Mouse (Mus musculus) lung, embryonic 16.5 days (tissue): Measurements from ENCODE around the gene Smcr8. TPM values are rescaled to one million over a fixed set of nuclear protein-coding genes. Genes with fewer than 3 reads are reported as not detected.

Experiments
- ATAC-seq: fragments of 200-750 bp; cut with Nextera tagmentation; 2 replicates; pipeline ENCODE4 v1.8.0; 2017; ENCODE audit warnings: low read depth, mild to moderate bottlenecking, moderate library complexity
- H3K27ac ChIP-seq: fragments of 300-500 bp; sonication (generic); 2 replicates; pipeline ENCODE4 v1.5.1; 2014; ENCODE audit warnings: mild to moderate bottlenecking, control low read depth, low read length
- H3K27me3 ChIP-seq: fragments of 300-500 bp; sonication (generic); 2 replicates; pipeline ENCODE4 v1.6.1; 2014; ENCODE audit warnings: low read depth, low read length, mixed read lengths; ENCODE audit not compliant: control insufficient read depth, insufficient read depth
- H3K36me3 ChIP-seq: fragments of 300-500 bp; sonication (generic); 2 replicates; pipeline ENCODE4 v1.6.1; 2014; ENCODE audit warnings: low read length; ENCODE audit not compliant: control insufficient read depth, insufficient read depth
- H3K4me1 ChIP-seq: fragments of 300-500 bp; sonication (generic); replicated peaks from 2 replicates; pipeline ENCODE4 v1.6.1; 2014; ENCODE audit warnings: low read length, mixed read lengths; ENCODE audit not compliant: control insufficient read depth, insufficient read depth
- H3K4me2 ChIP-seq: fragments of 300-500 bp; sonication (generic); 2 replicates; pipeline ENCODE4 v1.6.1; 2014; ENCODE audit warnings: low read depth, low read length, control low read depth
- H3K4me3 ChIP-seq: fragments of 300-500 bp; sonication (generic); 2 replicates; pipeline ENCODE4 v1.5.1; 2014; ENCODE audit warnings: mild to moderate bottlenecking, low read length, control low read depth
- H3K9ac ChIP-seq: fragments of 300-500 bp; sonication (generic); 2 replicates; pipeline ENCODE4 v1.6.1; 2014; ENCODE audit warnings: low read length, control low read depth
- H3K9me3 ChIP-seq: fragments of 300-500 bp; sonication (generic); 2 replicates; pipeline ENCODE4 v1.6.1; 2016; ENCODE audit warnings: low read length; ENCODE audit not compliant: control insufficient read depth
- WGBS: fragments of 180-500 bp; shearing (Covaris S2); extraction: QIAGEN DNeasy Blood & Tissue Kit; methylation state at CpG from one replicate; pipeline ENCODE4 v1.1.7; 2014; 5-methylcytosine and 5-hydroxymethylcytosine counted together
- microRNA-seq: library from miRNA; unstranded; fragments of <30 nt; microRNA quantifications from one replicate; pipeline ENCODE4, GENCODE M21; 2016
- polyA plus RNA-seq: library from polyadenylated mRNA; unstranded; fragments of >200 nt; fragmentation: Nextera tagmentation; extraction: Ambion mirVana; gene quantifications from 2 replicates; pipeline ENCODE4 v1.2.1, GENCODE M21; 2015

Smcr8 gene
- polyA plus RNA-seq, 1 experiment from 2014 or later: 5.8 TPM

DNA sequence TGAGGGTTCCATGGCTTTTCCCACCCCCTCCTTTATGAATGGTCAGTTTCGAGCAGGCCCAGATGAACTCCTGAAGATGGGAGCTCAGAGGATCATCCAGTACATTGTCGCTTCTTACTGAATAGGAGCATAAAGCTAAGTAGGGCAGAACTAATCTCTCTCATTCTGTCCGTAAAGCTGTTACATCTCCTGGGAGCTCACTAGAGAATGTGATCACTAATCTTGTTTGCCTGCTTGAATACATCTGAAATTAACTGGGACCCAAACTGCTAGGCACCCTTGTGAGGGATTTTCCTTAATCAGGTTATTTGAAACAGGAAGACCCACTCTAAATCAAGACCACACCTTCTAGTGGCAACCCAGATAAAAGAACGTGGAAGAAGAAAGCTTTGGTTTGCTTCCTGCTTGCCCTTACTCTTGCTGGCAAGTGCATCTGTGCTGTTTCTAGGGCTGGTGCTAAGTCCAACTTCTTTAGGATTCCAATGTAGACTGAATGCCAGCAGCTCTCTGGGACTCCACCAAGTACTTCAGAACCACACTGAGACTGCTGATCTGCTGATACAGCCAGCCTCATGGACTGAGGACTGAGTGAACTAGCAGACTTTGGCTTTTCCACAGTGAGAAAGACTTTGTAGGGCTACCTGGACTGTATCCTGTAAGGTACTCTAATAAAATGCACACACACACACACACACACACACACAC, 50.1 kb downstream of the Smcr8 start:
- 70% methylated on average over 4 of the region's 4 CpGs for WGBS
- peaks cover 4% of the 10 kb centered on the region for H3K4me1 ChIP-seq
- H3K36me3 ChIP-seq: no peaks in the 10 kb centered on the region
- no peak overlapping the region for H3K4me2 ChIP-seq
- ATAC-seq: no peak
- H3K9ac ChIP-seq: no peak overlapping the region
- H3K27me3 ChIP-seq: no peaks in the 10 kb centered on the region
- H3K9me3 ChIP-seq: no peaks in the 10 kb centered on the region
- no peak overlapping the region for H3K4me3 ChIP-seq
- no peak overlapping the region for H3K27ac ChIP-seq

DNA sequence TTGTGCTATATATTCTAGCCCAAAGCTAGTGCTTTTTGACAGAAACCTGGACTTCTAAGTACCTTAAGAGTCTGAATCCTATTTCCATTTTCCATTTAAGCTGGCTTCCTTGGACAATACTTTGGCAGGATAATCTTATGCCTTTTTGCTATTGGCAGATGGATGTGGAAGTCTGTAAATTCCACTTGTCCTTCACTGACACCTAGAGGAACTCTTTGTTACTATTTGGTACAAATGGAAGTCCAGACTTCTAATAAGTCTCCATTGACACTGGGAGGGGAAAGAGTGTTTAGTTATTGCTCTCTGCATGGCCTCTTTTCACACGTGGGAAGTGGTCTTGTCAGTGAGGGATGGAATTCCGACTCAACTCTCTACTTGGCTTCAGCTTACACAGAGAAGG, 51.6 kb downstream of the Smcr8 start:
- no peaks in the 10 kb centered on the region for H3K36me3 ChIP-seq
- H3K9ac ChIP-seq: no peak overlapping the region
- 29% methylated on average over 2 of the region's 2 CpGs for WGBS
- no peaks in the 10 kb centered on the region for H3K9me3 ChIP-seq
- peaks cover 4% of the 10 kb centered on the region for H3K4me1 ChIP-seq
- no peak overlapping the region for H3K27ac ChIP-seq
- H3K4me3 ChIP-seq: no peak overlapping the region
- H3K4me2 ChIP-seq: no peak overlapping the region
- no peaks in the 10 kb centered on the region for H3K27me3 ChIP-seq
- ATAC-seq: no peak

DNA sequence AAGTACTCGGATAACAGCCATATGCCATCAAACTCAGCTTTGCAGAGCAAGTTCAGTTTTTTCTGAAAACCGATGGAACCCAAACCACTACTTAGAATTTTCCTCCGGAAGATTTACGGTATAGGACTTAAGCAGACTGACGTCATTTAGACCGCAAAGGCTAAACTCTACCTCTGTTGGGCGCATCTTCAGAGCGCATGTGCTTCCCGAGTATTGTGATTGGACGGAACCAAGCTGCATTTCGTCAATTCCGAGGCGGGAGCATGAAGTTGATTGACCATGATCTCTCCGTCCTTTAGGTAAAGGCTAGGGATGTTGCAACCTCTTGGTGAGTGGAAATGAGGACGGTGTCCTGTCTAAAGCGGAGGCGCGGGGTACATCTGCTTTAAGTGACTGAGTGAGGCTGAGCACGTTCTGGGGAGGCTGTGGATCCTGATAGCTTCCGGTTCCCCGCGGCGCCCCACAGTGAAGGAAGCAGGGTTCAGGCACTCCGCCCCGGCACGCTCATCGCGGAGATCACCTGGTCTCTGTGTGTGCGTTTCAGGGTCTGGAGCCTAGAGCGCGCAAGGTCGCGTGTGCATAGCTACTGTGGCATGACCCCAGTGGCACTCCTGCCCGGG, 53.2 kb downstream of the Smcr8 start, which contains the start of gene Dhrs7b:
Gene Dhrs7b (plus strand): TSS at position 199 of the 620 bp plus-strand sequence.
- Histone ChIP-seq H3K4me1 (peaks cover 4% of the 10 kb centered on the region), H3K36me3 (no peaks in the 10 kb centered on the region), H3K9ac (peak within 1 kb of the TSS; percentile 79), H3K27ac (peak within 1 kb of the TSS; percentile 80), H3K9me3 (no peaks in the 10 kb centered on the region), H3K27me3 (no peaks in the 10 kb centered on the region), H3K4me3 (peak within 1 kb of the TSS; percentile 87), H3K4me2 (peak within 1 kb of the TSS; percentile 85)
- WGBS: under 1% methylated on average over 34 of the region's 34 CpGs
- ATAC-seq: peak; percentile 97

DNA sequence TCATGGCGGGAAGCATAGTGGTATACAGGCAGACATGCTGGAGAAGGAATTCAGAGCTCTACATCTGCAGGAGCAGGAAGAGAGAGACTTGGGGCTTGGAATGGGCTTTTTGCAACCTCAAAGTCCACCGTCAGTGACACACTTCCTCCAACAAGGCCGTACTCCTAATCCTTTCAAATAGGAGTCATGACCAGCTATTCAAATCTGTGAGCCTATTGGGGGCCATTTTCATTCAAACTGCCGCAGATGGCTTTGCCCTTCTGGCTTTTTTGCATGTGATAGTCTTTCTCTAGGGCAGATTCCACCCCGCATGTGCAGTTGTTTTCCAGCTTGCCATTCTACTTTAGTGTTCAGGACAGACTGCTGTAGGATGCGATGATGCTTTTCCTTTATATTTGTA, 59.6 kb downstream of the Smcr8 start:
- no peak overlapping the region for H3K4me3 ChIP-seq
- no peaks in the 10 kb centered on the region for H3K27me3 ChIP-seq
- H3K4me1 ChIP-seq: no peaks in the 10 kb centered on the region
- 95% methylated on average over 6 of the region's 6 CpGs for WGBS
- no peak overlapping the region for H3K27ac ChIP-seq
- no peaks in the 10 kb centered on the region for H3K36me3 ChIP-seq
- H3K9ac ChIP-seq: no peak overlapping the region
- no peaks in the 10 kb centered on the region for H3K9me3 ChIP-seq
- H3K4me2 ChIP-seq: no peak overlapping the region
- no peak for ATAC-seq

Small RNA genes within 50 kb of the gene (microRNA-seq; reads per million reads assigned to microRNA genes)
- gene Mir5100: 0.99 reads per million

Other genes with a start within 250 kb of the Smcr8 start
- gene Alkbh5, start 241.1 kb upstream of the Smcr8 start, polyA plus RNA-seq: 28.4 and 33.0 TPM in 2 replicates
- 51.3 TPM in 2 replicates for gene Llgl1, start 77.8 kb upstream of the Smcr8 start, polyA plus RNA-seq
- 90.8 and 98.7 TPM in 2 replicates for gene Flii, start 50.3 kb upstream of the Smcr8 start, polyA plus RNA-seq
- 13.9 and 14.0 TPM in 2 replicates for gene Mief2, start 49.1 kb upstream of the Smcr8 start, polyA plus RNA-seq
- 13.9 and 17.3 TPM in 2 replicates for gene Top3a, start 159 bp upstream of the Smcr8 start, polyA plus RNA-seq
- gene Shmt1, start 34.2 kb downstream of the Smcr8 start, polyA plus RNA-seq: 46.8 and 47.1 TPM in 2 replicates
- gene Dhrs7b, start 53.1 kb downstream of the Smcr8 start, polyA plus RNA-seq: 38.7 and 42.0 TPM in 2 replicates
- 57.6 and 62.5 TPM in 2 replicates for gene Tmem11, start 101.7 kb downstream of the Smcr8 start, polyA plus RNA-seq
- gene Natd1, start 137.2 kb downstream of the Smcr8 start, polyA plus RNA-seq: 19.9 and 21.6 TPM in 2 replicates
- 110 and 114 TPM in 2 replicates for gene Map2k3, start 154.5 kb downstream of the Smcr8 start, polyA plus RNA-seq
- gene Kcnj12, start 245.0 kb downstream of the Smcr8 start, polyA plus RNA-seq: 0.41 and 0.67 TPM in 2 replicates